Mouse (Mus musculus): Measurements from ENCODE around the gene Sspo.

The Sspo gene

GRCm38 (mm10) chr6:48478446-48478845 lies 30.4 kb downstream of the Sspo start:
- Histone ChIP-seq H3K27me3 (ENCODE audit: insufficient read depth, low read length) (peaks cover 82% of the 10 kb centered on the region), H3K4me3 (replicated peaks; ENCODE audit: low read length) (no peak overlapping the region), H3K4me1 (replicated peaks; ENCODE audit: low read depth, low read length) (peaks cover 10% of the 10 kb centered on the region; the same call in 1 of the 2 replicates), H3K9me3 (ENCODE audit: low read length) (peaks cover 15% of the 10 kb centered on the region; the same call in 1 of the 2 replicates), H3K36me3 (ENCODE audit: insufficient read depth, low read length) (no peaks in the 10 kb centered on the region)
- TF ChIP-seq NANOG (IDR thresholded peaks at IDR 0.05; ENCODE audit: borderline replicate concordance, low read length) = no peak
- TF ChIP-seq POU5F1 (IDR thresholded peaks at IDR 0.05; ENCODE audit: borderline replicate concordance, low read length) = no peak
- TF ChIP-seq CTCF (conservative IDR thresholded peaks at IDR 0.05; ENCODE audit: low read length) = no peak

- peaks cover 28% of the 10 kb centered on the region for H3K4me1 ChIP-seq (replicated peaks; ENCODE audit: low read depth, low read length)
- no peak for TF ChIP-seq POU5F1 (IDR thresholded peaks at IDR 0.05; ENCODE audit: borderline replicate concordance, low read length)
- no peak for TF ChIP-seq NANOG (IDR thresholded peaks at IDR 0.05; ENCODE audit: borderline replicate concordance, low read length)
- no peak for TF ChIP-seq CTCF (conservative IDR thresholded peaks at IDR 0.05; ENCODE audit: low read length)
These were observed 34.5 kb downstream of the Sspo start for GRCm38 (mm10) chr6:48482501-48482900.

GRCm38 (mm10) chr6:48487747-48488725 lies 40.0 kb downstream of the Sspo start:
- H3K36me3 ChIP-seq (ENCODE audit: insufficient read depth, low read length) = no peaks in the 10 kb centered on the region
- peaks cover 41% of the 10 kb centered on the region for H3K4me1 ChIP-seq (replicated peaks; ENCODE audit: low read depth, low read length)
- TF ChIP-seq POU5F1 (IDR thresholded peaks at IDR 0.05; ENCODE audit: borderline replicate concordance, low read length) (no peak), NANOG (IDR thresholded peaks at IDR 0.05; ENCODE audit: borderline replicate concordance, low read length) (no peak), CTCF (conservative IDR thresholded peaks at IDR 0.05; ENCODE audit: low read length) (no peak)
- peak overlapping the region; percentile 39; the same call in 1 of the 2 replicates for H3K4me3 ChIP-seq (replicated peaks; ENCODE audit: low read length)
- no peaks in the 10 kb centered on the region for H3K9me3 ChIP-seq (ENCODE audit: low read length)
- H3K27me3 ChIP-seq (ENCODE audit: insufficient read depth, low read length) = peaks cover 98% of the 10 kb centered on the region

More at GRCm38 (mm10) chr6:48482501-48482900, 34.5 kb downstream of the Sspo start:
- Histone ChIP-seq H3K4me3 (replicated peaks; ENCODE audit: low read length) (no peak overlapping the region), H3K9me3 (ENCODE audit: low read length) (no peaks in the 10 kb centered on the region), H3K27me3 (ENCODE audit: insufficient read depth, low read length) (peaks cover 88% of the 10 kb centered on the region), H3K36me3 (ENCODE audit: insufficient read depth, low read length) (no peaks in the 10 kb centered on the region)

- Histone ChIP-seq H3K9me3 (ENCODE audit: low read length) (no peaks in the 10 kb centered on the region), H3K27me3 (ENCODE audit: insufficient read depth, low read length) (peaks cover 90% of the 10 kb centered on the region), H3K4me3 (replicated peaks; ENCODE audit: low read length) (no peak overlapping the region), H3K36me3 (ENCODE audit: insufficient read depth, low read length) (no peaks in the 10 kb centered on the region), H3K4me1 (replicated peaks; ENCODE audit: low read depth, low read length) (peaks cover 57% of the 10 kb centered on the region)
- no peak for TF ChIP-seq CTCF (conservative IDR thresholded peaks at IDR 0.05; ENCODE audit: low read length)
- TF ChIP-seq POU5F1 (IDR thresholded peaks at IDR 0.05; ENCODE audit: borderline replicate concordance, low read length) = no peak
- TF ChIP-seq NANOG (IDR thresholded peaks at IDR 0.05; ENCODE audit: borderline replicate concordance, low read length) = no peak
These were observed 41.7 kb downstream of the Sspo start for GRCm38 (mm10) chr6:48489741-48490140.

GRCm38 (mm10) chr6:48491361-48491760 lies 43.3 kb downstream of the Sspo start:
- TF ChIP-seq NANOG (IDR thresholded peaks at IDR 0.05; ENCODE audit: borderline replicate concordance, low read length) (no peak), POU5F1 (IDR thresholded peaks at IDR 0.05; ENCODE audit: borderline replicate concordance, low read length) (no peak), CTCF (conservative IDR thresholded peaks at IDR 0.05; ENCODE audit: low read length) (no peak)
- Histone ChIP-seq H3K36me3 (ENCODE audit: insufficient read depth, low read length) (no peaks in the 10 kb centered on the region), H3K4me1 (replicated peaks; ENCODE audit: low read depth, low read length) (peaks cover 55% of the 10 kb centered on the region), H3K4me3 (replicated peaks; ENCODE audit: low read length) (no peak overlapping the region), H3K9me3 (ENCODE audit: low read length) (peaks cover 12% of the 10 kb centered on the region), H3K27me3 (ENCODE audit: insufficient read depth, low read length) (peaks cover 83% of the 10 kb centered on the region)

- peaks cover 12% of the 10 kb centered on the region for H3K9me3 ChIP-seq (ENCODE audit: low read length)
- peaks cover 82% of the 10 kb centered on the region for H3K27me3 ChIP-seq (ENCODE audit: insufficient read depth, low read length)
- H3K36me3 ChIP-seq (ENCODE audit: insufficient read depth, low read length) = no peaks in the 10 kb centered on the region
- H3K4me3 ChIP-seq (replicated peaks; ENCODE audit: low read length) = no peak overlapping the region
- TF ChIP-seq CTCF (conservative IDR thresholded peaks at IDR 0.05; ENCODE audit: low read length) (no peak), NANOG (IDR thresholded peaks at IDR 0.05; ENCODE audit: borderline replicate concordance, low read length) (no peak; the same call in 1 of the 2 replicates), POU5F1 (IDR thresholded peaks at IDR 0.05; ENCODE audit: borderline replicate concordance, low read length) (no peak)
- peaks cover 47% of the 10 kb centered on the region for H3K4me1 ChIP-seq (replicated peaks; ENCODE audit: low read depth, low read length)
These were observed 45.2 kb downstream of the Sspo start for GRCm38 (mm10) chr6:48493136-48493730.

- no peak overlapping the region for H3K4me3 ChIP-seq (replicated peaks; ENCODE audit: low read length)
- peaks cover 12% of the 10 kb centered on the region for H3K9me3 ChIP-seq (ENCODE audit: low read length)
- peaks cover 55% of the 10 kb centered on the region for H3K4me1 ChIP-seq (replicated peaks; ENCODE audit: low read depth, low read length)
- no peaks in the 10 kb centered on the region for H3K36me3 ChIP-seq (ENCODE audit: insufficient read depth, low read length)
- H3K27me3 ChIP-seq (ENCODE audit: insufficient read depth, low read length) = peaks cover 46% of the 10 kb centered on the region
- TF ChIP-seq NANOG (IDR thresholded peaks at IDR 0.05; ENCODE audit: borderline replicate concordance, low read length) (no peak), POU5F1 (IDR thresholded peaks at IDR 0.05; ENCODE audit: borderline replicate concordance, low read length) (no peak), CTCF (conservative IDR thresholded peaks at IDR 0.05; ENCODE audit: low read length) (no peak)
These were observed 49.5 kb downstream of the Sspo start for GRCm38 (mm10) chr6:48497521-48497920.

GRCm38 (mm10) chr6:48503847-48504240 lies 55.8 kb downstream of the Sspo start:
- H3K4me3 ChIP-seq (replicated peaks; ENCODE audit: low read length) = peak overlapping the region; percentile 87
- no peaks in the 10 kb centered on the region for H3K9me3 ChIP-seq (ENCODE audit: low read length)
- peaks cover 4% of the 10 kb centered on the region for H3K27me3 ChIP-seq (ENCODE audit: insufficient read depth, low read length)
- TF ChIP-seq POU5F1 (IDR thresholded peaks at IDR 0.05; ENCODE audit: borderline replicate concordance, low read length) = no peak
- no peak for TF ChIP-seq NANOG (IDR thresholded peaks at IDR 0.05; ENCODE audit: borderline replicate concordance, low read length)
- no peak for TF ChIP-seq CTCF (conservative IDR thresholded peaks at IDR 0.05; ENCODE audit: low read length)
- peaks cover 7% of the 10 kb centered on the region for H3K36me3 ChIP-seq (ENCODE audit: insufficient read depth, low read length)
- H3K4me1 ChIP-seq (replicated peaks; ENCODE audit: low read depth, low read length) = peaks cover 46% of the 10 kb centered on the region

All from E14TG2a.4 (cell line).